Mouse (Mus musculus) liver (tissue): Measurements from ENCODE around the gene Gm17349.
"Not testable (repeated sequence)": the region's sequence is repeated elsewhere in the genome, so short reads cannot be mapped to it uniquely, and the experiment has no call there.

Source experiments
- DNase-seq: peaks from one replicate; pipeline ENCODE4 v3.0.0-alpha.2; 2020; ENCODE audit warnings: mixed read lengths

Gene Gm17349

GRCm38 (mm10) chr15:99717386-99718334, 12.4 kb upstream of the Gm17349 start, which contains the start of gene Gpd1:
TSS of gene Gpd1 (plus strand) at chr15:99717515.
- DNase-seq, result no peak

DNA sequence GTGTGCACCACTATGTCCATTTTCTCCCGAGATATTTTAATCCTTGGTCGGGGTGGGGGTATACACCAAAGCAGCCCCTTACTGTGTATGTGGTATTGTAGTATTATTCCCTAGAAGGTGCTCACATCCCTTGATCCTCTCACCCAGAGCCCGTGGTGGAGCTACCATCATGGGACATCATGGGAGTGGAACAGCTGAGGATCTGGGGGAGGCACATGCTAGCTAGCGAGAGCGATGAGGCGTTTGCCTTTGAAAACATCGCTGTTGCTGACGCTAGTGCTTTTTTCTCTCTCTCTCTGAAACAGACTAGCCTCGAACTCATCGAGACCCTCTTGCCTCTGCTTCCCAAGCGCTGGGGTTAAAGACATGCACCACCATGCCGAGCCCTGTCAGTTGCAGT, 11.5 kb upstream of the Gm17349 start:
- DNase-seq, result no peak

- no peak for DNase-seq
Observed at GRCm38 (mm10) chr15:99715982-99716746, 10.9 kb upstream of the Gm17349 start.

DNA sequence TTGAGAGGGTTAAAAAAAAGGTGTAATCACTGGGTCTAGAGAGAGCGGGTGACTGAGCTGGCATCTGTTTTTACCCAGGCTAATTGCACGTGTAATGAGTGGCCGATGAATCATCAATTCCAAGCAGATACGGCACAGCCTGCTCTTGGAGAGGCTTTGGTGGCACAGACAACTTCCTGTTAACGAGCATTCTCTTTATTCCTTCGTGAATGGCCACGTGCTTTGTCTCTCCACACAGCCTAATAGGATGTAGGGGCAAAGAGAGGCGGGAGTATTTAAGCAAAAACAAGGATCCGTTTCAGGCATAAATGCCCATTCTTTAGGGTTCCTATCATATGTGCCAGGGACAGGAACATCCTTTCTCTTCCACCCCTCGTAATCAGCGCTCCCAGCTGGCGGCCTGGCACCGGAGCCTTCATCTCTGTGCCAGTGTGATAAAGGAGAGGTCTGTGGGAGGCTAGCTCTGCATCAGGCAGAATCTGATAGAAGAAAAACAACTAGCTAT, 10.1 kb upstream of the Gm17349 start:
- DNase-seq, result peak; percentile 24

DNA sequence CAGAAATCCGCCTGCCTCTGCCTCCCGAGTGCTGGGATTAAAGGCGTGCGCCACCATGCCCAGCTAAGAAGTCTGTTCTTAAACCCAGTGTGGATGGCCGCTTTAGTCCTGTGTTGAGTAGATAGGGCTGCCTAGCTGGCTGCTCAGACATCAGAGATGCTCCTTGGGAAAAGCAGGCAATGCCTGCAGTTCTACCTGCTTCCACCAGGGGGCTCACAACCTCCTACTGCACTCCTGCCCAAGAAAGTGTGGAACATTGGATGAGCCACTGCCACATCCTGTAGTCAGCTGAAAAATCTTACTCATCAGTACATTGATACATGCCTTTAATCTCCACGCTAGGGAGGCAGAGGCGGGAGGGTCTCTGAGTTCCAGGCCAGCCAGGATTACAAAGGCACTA, 9.6 kb upstream of the Gm17349 start:
- DNase-seq, result peak; percentile 68

- no peak for DNase-seq
Observed at GRCm38 (mm10) chr15:99714206-99714605, 8.9 kb upstream of the Gm17349 start.

DNA sequence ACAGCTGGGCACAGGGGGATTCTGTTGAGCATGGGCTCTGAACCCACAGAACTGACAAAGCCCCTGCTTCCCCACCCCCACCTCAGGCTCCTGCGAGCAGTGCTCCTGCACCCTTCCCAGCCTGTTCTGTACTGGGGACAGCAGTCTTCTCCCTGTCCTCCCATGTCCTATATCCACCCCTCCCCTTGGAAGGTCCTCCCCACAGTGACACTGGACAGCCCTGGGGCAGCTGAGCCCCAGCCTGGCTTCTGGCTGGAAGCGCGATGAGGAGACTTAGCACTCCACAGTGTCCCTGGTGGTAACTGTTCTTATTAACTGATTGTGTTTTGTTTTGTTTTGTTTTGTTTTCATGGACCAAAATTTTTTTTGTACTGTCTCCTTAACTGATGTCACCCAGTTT, 8.3 kb upstream of the Gm17349 start:
- no peak for DNase-seq

DNA sequence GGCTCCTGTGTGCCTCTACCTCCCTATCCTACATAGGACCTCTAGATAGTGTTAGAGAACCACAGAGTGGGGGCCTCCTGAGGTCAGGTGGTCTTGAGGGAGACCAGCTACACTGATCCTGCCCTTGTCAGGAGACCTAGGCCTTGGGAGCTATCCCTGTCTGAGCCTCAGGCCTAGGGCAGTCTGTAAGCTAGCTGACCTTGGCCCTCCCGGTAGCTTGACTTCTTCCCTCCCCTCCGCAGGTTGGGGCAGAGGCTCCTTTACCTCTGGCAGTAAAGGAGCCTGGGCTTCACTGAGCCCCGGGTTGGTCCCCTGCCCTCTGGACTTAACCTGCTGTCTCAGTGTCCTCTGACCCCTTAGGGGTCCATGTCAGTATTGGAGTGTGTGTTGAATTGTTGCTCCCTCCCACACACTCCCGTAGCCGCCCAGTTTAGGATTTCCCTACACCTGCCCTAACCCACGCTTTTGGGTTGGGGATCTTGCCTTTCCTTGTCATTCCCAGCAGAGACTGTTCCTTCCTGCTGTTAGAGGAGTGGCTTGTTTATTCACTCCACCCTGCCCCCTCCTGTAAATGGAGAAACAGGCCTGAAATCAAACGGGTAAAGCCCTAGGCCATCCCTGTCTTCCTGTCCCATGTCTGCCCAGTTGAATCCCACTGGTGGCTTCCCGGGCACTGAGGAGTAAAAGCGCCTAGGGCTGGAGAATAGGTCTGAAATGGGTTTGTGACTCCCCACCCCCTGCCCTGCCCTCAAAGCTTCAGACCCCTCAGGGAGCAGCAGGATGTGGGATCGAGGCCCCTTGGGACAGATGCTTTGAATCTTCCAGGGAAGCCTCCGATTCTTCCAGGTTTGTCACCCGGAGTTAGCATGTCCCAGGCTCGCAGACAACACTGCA, 7.6 kb upstream of the Gm17349 start:
- DNase-seq, result no peak

- no peak for DNase-seq
Observed at GRCm38 (mm10) chr15:99711491-99711890, 6.2 kb upstream of the Gm17349 start.

- no peak for DNase-seq
Observed at GRCm38 (mm10) chr15:99710221-99711190, 5.2 kb upstream of the Gm17349 start.

DNA sequence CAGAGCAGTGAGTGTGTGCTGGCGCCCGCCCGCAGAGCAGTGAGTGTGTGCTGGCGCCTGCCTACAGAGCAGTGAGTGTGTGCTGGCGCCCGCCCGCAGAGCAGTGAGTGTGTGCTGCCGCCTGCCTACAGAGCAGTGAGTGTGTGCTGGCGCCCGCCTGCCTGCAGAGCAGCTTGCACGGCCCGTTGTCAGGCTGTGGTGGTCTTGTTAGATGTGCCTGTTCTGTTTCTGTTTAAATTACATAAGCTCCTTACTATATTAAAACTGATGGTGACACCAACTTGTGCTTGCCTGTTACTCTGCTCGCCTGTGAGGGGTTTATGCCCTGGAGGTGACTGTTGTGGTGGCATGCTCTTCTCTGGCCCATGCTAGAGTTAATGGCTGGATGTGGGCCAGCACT, 2.9 kb upstream of the Gm17349 start:
- no peak for DNase-seq

GRCm38 (mm10) chr15:99704881-99705280, 409 bp downstream of the Gm17349 start:
- DNase-seq, result no peak

DNA sequence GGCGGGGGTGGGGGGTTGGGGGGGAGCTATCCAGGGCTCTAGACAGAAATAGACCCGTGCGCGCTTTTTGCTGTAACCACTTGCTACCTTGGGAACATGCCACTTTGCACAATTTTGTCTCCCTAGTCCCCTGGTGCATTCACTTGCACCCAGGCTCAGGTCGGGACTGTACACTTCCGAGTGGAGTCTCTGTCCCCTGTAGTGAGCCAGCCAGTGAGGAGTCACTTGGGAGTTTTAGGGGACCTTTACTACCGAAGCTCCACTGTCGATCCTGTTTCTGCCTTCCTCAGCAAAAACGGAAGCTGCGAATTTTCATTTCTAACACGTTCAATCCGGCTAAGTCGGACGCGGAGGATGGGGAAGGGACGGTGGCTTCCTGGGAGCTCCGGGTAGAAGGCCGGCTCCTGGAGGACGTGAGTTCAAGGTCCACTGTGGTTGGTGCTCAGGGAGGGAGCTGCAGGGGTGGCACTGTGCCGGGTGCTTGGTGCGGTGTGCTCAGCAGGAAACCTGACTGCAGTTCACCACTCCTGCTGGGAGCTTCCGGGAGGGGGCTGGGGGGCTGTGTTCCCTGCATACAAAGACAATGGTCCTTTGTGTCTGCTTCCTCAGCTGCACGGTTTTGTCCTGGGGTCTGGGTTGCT, 1.1 kb downstream of the Gm17349 start:
- DNase-seq, result no peak

DNA sequence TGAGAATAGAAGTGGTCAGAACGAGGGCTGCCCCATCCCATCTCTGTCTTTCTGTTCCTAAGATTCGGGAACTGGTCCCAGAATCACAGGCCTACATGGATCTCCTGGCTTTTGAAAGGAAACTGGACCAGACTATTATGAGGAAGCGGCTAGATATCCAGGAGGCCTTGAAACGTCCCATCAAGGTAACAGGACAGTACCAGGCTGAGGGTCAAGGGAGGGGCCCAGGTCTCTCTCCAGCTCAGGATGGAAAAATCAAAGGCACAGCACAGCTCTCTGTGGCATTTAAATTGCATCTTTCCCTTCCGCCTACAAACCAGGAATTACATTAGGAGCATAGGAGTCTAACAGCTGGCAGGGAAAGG, 1.6 kb downstream of the Gm17349 start:
- DNase-seq, result no peak

GRCm38 (mm10) chr15:99703104-99703503, 2.2 kb downstream of the Gm17349 start:
- DNase-seq, result no peak

GRCm38 (mm10) chr15:99701999-99702900, 3.0 kb downstream of the Gm17349 start, which contains the start of gene Smarcd1:
TSS of gene Smarcd1 (plus strand) at chr15:99702129.
- peak; percentile 94 for DNase-seq

- DNase-seq, result not testable (repeated sequence)
Observed at GRCm38 (mm10) chr15:99701640-99701998, 3.7 kb downstream of the Gm17349 start.

DNA sequence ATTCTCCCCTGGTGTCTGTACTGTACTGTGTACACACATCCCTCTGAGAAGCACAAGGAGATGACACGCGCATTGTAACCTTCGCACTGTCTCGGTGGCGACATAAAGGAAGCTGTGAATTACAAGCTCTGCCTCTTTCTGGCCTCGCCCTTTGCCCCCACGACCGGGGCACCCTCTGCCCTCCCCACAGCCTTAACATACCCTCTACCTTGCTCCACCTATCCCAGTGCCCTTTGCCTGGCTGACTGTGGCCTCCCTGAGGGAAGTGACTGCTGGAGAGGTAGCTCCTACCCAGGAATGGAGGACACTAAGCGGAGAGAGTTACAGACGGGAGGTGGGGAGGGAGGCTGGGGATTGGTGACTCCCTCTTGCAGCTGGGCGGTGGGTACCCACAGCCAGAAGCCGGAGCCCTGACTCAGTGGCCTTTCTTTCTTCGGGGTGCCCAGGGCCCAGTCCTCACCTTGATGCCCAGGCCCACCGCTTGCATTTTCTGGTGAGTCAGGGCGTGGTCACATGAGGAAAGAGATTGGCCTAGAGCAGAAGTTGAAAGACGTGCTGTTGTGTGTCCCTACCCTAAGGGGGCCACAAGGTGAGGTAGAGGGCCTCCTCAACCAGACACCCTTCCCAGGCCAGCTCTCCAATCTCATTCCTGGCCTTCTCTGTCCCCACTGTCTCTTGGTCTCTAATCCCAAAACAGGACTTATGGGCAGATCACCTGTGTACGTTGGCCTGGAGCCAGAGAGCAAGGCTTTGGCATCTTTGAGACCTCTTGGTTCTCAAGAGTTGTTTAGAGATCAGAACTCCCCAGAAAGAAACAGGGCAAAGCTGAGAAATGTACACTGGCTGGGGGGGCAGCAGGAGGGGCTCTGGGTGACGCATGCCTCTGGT, 4.8 kb downstream of the Gm17349 start:
- no peak for DNase-seq

- no peak for DNase-seq
Observed at GRCm38 (mm10) chr15:99699715-99700114, 5.6 kb downstream of the Gm17349 start.
